Mouse (Mus musculus) G1E (cell line): ENCODE measurements around the gene Cox8b. TPM values are rescaled to one million over a fixed set of nuclear protein-coding genes. Genes with fewer than 3 reads are reported as not detected.

Experiments used
- ATAC-seq: 2 replicates; pipeline ENCODE4 v1.8.0; 2016; ENCODE audit warnings: mild to moderate bottlenecking; ENCODE audit not compliant: insufficient number of reproducible peaks, poor library complexity, low FRiP score, severe bottlenecking; ENCODE audit errors: extremely low read depth
- DNase-seq: peaks from one replicate; pipeline ENCODE4 v3.0.0; 2012; ENCODE audit warnings: low spot score
- H3K27me3 ChIP-seq: 2 replicates; pipeline ENCODE4 v1.6.1; 2012; ENCODE audit warnings: mild to moderate bottlenecking, low read length, inconsistent platforms; ENCODE audit not compliant: insufficient read depth
- H3K36me3 ChIP-seq: replicated peaks from 2 replicates; pipeline ENCODE3; 2012; ENCODE audit warnings: mild to moderate bottlenecking, inconsistent platforms
- H3K4me1 ChIP-seq: 2 replicates; pipeline ENCODE4 v1.6.1; 2012; ENCODE audit warnings: low read depth, low read length, inconsistent platforms, mixed read lengths; ENCODE audit not compliant: insufficient read depth
- H3K4me3 ChIP-seq: 2 replicates; pipeline ENCODE4 v1.5.1; 2012; ENCODE audit warnings: low read depth, mild to moderate bottlenecking, inconsistent platforms, low read length, moderate library complexity, mixed read lengths
- H3K9me3 ChIP-seq: replicated peaks from 2 replicates; pipeline ENCODE4 v1.6.1; 2012; ENCODE audit warnings: inconsistent platforms
- CTCF ChIP-seq: IDR thresholded peaks from 2 replicates; pipeline ENCODE4 v1.5.1; 2012; ENCODE audit warnings: low read depth, low read length, inconsistent platforms, mixed read lengths
- GATA1 ChIP-seq: IDR thresholded peaks from 2 replicates; pipeline ENCODE4 v1.6.1; 2012; ENCODE audit warnings: borderline replicate concordance, low read length, inconsistent platforms, mixed read lengths
- GATA2 ChIP-seq: IDR thresholded peaks from 2 replicates; pipeline ENCODE4 v1.6.1; 2012; ENCODE audit warnings: low read depth, low read length, inconsistent platforms, borderline replicate concordance
- POLR2AphosphoS5 ChIP-seq: IDR thresholded peaks from 2 replicates; pipeline ENCODE4 v1.6.1; 2012; ENCODE audit warnings: low read depth, low read length, inconsistent platforms; ENCODE audit not compliant: insufficient replicate concordance
- TAL1 ChIP-seq: conservative IDR thresholded peaks from 2 replicates; pipeline ENCODE4 v1.6.1; 2012; ENCODE audit warnings: low read depth, low read length, inconsistent platforms, mixed read lengths
- polyA plus RNA-seq: library from polyadenylated mRNA; stranded (reverse); fragments of >175 nt; gene quantifications from 2 replicates; pipeline ENCODE4 v1.2.3, GENCODE M21; 2012
- total RNA-seq, 2 experiments: library from RNA; stranded (forward) in 1 of 2; stranded (reverse) in 1 of 2; fragments of 200-1000 nt in 1 of 2; fragments of >200 nt in 1 of 2; fragmentation: Nextera tagmentation in 1 of 2; gene quantifications; 2 replicates each; pipeline ENCODE4 v1.2.3; 2014 to 2017

Cox8b gene
- total and polyA plus RNA-seq, 3 experiments: not detected

DNA sequence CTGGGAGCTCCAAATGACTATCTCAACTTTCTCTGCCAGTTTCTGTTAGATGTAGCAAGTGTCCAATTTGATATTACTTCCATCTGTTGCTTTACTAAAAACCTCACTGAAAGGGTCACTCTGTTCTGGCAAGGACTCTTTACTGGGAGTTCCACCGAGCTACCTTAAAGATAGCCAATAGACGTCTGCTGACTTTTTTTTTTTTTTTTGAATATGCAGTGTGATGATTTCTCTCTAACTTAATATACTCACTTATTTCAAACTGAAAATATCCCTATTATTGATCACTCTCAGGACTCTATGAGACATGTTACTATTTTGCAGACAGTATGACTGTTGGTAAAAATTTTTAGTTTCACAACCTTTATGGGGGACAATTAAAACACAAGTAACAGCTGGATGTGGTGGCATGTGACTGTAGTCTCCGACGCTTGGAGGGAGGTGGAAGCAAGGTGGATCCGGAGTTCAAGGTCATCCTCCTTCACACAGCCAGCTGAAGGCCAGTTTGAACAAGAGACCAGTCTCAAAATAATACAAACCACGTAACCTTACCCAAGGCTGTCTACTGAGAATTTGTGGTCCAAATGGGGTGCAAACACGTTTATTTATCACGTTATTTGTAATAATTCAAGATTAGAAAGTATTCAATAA lies 19.3 kb downstream of the Cox8b start:
- ATAC-seq: no peak
- H3K36me3 ChIP-seq: peaks cover 59% of the 10 kb centered on the region

DNA sequence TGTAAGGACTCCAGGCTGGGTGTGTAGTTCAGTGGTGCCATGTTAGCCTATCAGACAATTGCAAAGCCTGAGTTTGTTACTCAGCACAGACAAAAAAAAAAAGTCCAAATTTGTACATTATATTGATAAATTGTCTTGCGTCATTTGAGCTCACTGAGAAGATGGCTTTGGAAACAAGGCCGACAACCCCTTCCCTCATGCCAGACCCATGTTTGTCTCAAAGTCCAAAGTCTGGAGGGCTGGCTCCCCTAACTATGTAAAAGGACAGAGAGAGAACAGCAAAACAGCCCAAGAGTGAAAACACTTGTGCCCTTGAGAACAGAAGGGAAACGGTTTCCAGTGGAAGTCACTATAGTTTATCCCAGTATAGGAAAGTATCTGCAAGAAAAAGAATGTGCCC lies 19.8 kb downstream of the Cox8b start:
- Histone ChIP-seq H3K4me3 (no peak overlapping the region; the same call in 1 of the 2 replicates), H3K9me3 (no peaks in the 10 kb centered on the region), H3K36me3 (peaks cover 58% of the 10 kb centered on the region), H3K4me1 (peaks cover 44% of the 10 kb centered on the region), H3K27me3 (no peaks in the 10 kb centered on the region)
- TF ChIP-seq POLR2AphosphoS5 (no peak), TAL1 (no peak), CTCF (no peak), GATA1 (no peak), GATA2 (no peak)
- DNase-seq (no peak), ATAC-seq (no peak)

More for the DNA sequence above, 19.3 kb downstream of the Cox8b start:
- Histone ChIP-seq H3K4me3 (peak overlapping the region; percentile 90), H3K27me3 (no peaks in the 10 kb centered on the region), H3K9me3 (no peaks in the 10 kb centered on the region), H3K4me1 (peaks cover 44% of the 10 kb centered on the region)
- TF ChIP-seq TAL1 (no peak), POLR2AphosphoS5 (no peak), GATA2 (no peak), CTCF (no peak)
- no peak for DNase-seq

DNA sequence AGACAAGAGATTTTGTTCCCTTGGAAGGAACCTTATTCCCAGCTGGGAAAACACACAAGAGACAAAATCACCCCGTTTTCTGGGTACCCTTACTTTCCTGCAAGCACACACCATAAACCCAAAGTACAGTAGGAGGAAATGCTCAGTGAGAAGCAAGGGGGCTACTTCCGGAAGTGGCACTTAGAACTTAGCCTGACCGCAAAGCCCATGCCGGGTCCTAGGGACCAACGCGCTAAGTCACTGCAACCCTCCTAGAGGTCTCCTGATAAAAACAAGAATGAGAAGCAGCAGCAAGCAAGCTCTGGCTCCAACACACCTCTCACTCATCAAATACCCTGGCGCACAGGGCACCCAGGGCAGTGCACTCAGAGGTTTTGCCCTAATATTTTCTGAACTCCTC lies 20.9 kb downstream of the Cox8b start:
- DNase-seq (no peak), ATAC-seq (no peak)
- Histone ChIP-seq H3K4me3 (no peak overlapping the region), H3K9me3 (no peaks in the 10 kb centered on the region), H3K4me1 (peaks cover 49% of the 10 kb centered on the region), H3K27me3 (no peaks in the 10 kb centered on the region), H3K36me3 (peaks cover 59% of the 10 kb centered on the region)
- no peak for TF ChIP-seq GATA1
- no peak for TF ChIP-seq TAL1
- TF ChIP-seq CTCF: no peak
- no peak for TF ChIP-seq POLR2AphosphoS5
- TF ChIP-seq GATA2: no peak

DNA sequence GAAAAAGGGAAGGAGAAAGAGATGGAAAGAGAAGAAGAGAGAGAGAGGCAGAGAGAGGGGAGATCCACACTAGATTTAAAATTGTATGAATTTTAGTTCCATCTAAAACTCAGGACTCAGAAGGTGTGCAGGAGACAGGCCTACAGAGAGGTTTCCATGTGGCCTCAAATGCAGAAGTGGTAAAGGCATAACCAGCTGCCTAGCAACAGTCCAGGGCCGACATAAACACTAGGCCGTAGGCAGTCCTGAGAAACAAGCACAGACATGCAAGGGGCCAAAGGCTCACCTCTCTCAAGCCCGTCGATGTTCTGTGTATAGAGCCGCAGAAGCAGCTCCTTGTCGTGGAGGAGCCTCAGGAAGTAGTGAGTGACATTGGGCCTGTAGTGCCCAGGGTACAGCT lies 22.9 kb downstream of the Cox8b start:
- Histone ChIP-seq H3K4me1 (peaks cover 42% of the 10 kb centered on the region), H3K4me3 (no peak overlapping the region), H3K36me3 (peaks cover 63% of the 10 kb centered on the region), H3K9me3 (no peaks in the 10 kb centered on the region), H3K27me3 (no peaks in the 10 kb centered on the region)
- no peak for ATAC-seq
- DNase-seq: no peak
- TF ChIP-seq TAL1 (no peak), GATA2 (no peak), GATA1 (no peak), CTCF (no peak), POLR2AphosphoS5 (no peak)

DNA sequence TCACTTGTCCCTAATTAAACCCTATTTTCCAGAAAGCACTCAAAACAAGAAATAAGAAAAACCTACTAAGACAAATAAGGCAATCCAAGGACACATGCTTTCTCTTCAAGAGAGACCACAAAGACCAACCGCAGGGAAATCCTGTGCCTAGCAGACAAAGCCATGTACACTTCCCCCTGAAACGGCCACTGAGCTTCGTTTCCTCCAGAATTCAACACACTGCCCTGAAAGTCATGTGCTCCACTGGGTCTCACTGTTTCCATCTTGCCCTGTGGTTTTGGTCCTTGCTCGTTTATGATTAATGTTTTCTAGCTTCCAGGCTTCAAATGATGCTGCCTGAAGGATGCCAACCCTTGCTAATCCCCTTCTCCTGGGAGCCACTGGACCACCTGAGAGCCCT lies 26.0 kb downstream of the Cox8b start:
- no peaks in the 10 kb centered on the region for H3K9me3 ChIP-seq
- no peak overlapping the region for H3K4me3 ChIP-seq
- DNase-seq: no peak
- H3K27me3 ChIP-seq: no peaks in the 10 kb centered on the region
- no peak for ATAC-seq
- TF ChIP-seq TAL1 (no peak), GATA1 (no peak), CTCF (no peak), GATA2 (no peak), POLR2AphosphoS5 (no peak)
- H3K36me3 ChIP-seq: peaks cover 88% of the 10 kb centered on the region
- peaks cover 26% of the 10 kb centered on the region for H3K4me1 ChIP-seq

DNA sequence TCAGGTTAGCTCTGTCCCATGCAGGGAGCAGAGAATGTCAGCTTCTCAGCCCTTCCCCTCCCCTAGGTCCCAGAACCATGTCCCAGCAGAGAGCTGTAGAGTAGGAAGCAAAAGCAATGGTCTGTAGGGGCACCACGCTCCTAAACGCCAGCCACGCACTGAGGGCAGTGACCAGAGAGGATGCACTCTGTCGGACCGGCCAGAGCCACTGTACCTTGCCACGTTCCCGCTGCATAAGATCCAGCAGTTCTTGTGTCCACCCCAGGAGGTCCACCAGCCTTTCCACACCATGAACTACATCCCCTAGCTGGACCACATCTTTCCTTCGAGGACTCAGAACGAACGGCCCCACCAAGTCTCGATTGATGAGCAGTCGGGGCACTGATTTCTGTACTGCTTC lies 35.5 kb downstream of the Cox8b start:
- Histone ChIP-seq H3K9me3 (no peaks in the 10 kb centered on the region), H3K27me3 (no peaks in the 10 kb centered on the region), H3K36me3 (peaks cover 95% of the 10 kb centered on the region), H3K4me3 (no peak overlapping the region), H3K4me1 (peaks cover 9% of the 10 kb centered on the region)
- no peak for DNase-seq
- no peak for ATAC-seq
- 0 out of 2 replicates have a peak, but pooled peaks have one; percentile 38 for TF ChIP-seq POLR2AphosphoS5
- TF ChIP-seq GATA2: no peak

DNA sequence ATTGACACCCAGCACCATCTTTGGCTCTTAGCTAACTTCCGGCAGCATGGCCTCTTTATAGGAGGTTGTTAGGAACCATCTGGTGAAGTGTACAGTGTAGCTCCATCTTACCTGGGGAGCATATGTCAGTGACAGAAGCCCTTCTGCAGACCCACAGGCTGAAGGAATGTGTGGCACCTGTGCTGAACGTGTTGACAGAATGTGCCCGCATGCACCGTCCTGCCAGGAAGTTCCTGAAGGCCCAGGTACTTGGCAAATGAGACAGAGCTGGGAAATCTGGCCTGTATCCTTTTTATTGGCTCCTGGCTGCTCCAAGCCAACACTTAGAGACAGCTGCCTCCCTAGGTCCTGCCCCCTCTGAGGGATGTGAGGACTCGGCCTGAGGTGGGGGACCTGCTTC lies 39.5 kb downstream of the Cox8b start:
- H3K4me3 ChIP-seq: no peak overlapping the region
- DNase-seq: no peak
- TF ChIP-seq GATA2 (no peak), TAL1 (no peak), POLR2AphosphoS5 (no peak), GATA1 (no peak), CTCF (no peak)
- H3K27me3 ChIP-seq: no peaks in the 10 kb centered on the region
- no peak for ATAC-seq
- no peaks in the 10 kb centered on the region for H3K9me3 ChIP-seq
- H3K36me3 ChIP-seq: peaks cover 79% of the 10 kb centered on the region
- H3K4me1 ChIP-seq: peaks cover 37% of the 10 kb centered on the region
